Mouse (Mus musculus) CD8-positive naive resting alpha-beta T cell, adult 2 months (primary cell): Measurements from ENCODE around the gene Zfp287.
"Not testable (repeated sequence)": the region's sequence is repeated elsewhere in the genome, so short reads cannot be mapped to it uniquely, and the experiment has no call there.

Experiments used
- DNase-seq, 2 experiments: peaks; one replicate each; pipeline ENCODE4 v3.0.0; 2022; ENCODE audit warnings: low read depth in 2 of 2, low spot score in 2 of 2

Gene Zfp287

DNA sequence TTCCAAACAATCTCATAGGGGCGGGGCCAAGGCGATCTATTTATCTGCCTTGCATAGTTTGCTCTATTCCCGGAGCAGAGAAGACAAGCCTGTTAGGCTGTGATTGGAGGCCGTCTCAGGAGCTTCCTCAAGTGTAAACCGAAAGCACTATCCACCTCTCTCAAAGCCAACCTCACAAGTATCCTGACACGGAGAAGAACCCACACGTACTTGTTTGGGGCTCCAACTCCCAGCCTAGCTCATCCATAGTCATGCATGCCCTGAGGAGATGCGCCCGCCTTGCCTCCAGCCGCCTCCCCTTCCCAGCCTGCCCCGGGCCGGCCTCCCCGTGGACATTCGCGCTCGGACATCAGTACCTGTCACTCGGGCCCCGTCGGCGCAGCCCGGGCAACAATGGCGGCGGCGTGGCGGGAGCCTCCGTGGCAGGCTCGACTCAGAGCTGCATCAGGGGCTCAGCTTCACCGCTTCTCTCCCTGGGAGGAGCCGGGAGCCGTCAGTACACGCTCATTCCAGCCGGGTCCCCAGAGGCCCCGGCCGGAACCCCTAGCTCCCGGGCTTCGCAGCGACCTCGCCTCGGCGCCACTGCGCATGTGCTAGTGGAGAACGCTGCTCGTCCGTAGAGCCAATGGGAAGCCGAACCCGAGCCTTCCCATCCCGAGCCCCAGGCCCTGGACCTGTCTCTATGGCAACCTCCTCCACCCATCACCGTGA lies at the start of gene Zfp287:
Gene Zfp287 (minus strand): TSS at position 595 of the 711 bp plus-strand sequence.
- DNase-seq, result peak; percentile 51 to 65

DNA sequence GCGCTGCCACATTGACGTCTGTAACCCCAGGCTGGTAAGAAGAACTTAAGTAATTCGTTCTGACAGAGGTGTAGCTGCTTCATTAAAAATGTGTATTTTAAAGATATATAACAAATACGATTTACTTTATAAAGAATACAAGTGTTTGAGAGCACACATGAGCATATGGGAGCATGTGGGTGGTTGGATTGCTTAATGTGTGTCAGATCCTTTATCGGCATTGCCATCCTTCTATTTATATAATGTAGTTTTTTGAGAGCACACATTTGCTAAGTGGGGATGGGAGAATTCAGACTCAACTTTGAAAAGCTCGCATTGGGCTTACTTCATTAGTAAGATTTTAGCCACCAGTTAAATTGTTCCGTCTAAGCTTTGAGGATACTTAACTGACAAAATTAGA lies 44.8 kb upstream of the Zfp287 start:
- DNase-seq, result no peak

DNA sequence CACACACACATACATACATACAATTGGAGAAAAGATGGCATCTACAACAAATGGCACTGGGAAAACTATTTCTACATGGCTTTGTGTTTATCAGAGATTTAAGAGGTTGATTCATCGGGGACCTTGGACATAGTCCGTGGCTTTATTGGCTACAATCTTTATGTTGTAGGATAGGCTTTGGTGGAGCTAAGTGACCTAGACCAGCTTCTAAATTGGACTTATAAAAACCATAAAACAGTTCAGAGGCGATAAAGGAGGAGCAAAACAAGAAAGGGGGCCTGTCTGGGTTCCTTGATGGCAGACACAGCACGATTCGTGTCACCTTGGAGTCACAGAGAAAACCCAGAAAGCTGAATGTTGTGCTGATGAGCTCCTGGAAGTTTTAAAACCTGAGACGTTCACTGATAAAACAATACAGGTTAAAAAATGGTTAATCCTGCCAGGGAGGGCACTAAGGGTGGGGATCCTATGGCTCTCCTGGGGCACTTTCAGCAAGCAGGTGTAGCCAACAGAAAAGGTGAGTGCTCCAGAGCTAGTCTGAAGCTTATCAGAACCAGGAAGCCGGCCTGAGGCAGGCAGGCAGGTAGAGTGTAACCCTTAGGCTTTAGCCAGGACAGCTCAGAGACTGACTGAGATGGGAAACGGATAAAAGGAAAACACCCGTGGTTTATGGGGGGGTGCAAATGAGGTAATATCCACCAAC lies 29.2 kb upstream of the Zfp287 start:
- no peak for DNase-seq

DNA sequence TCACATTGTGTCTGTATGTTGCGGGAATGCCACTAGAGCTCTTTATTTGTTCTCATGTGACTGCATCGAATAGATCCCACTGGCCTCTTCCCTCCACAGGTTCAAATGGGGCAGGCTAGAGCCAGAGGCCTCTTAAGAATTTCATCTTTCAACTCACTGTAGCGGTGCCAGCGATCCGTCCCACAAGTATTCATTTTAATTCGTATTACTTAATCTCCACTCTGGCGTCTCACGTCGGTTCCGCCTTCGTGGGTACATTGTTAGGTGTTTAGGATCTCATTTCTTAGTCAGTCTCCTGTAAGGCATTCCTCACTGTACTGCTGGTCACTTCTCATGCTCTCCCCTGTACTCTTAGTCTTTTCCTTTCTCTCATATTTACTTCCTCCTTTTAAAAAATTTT lies 26.8 kb upstream of the Zfp287 start:
- no peak for DNase-seq

DNA sequence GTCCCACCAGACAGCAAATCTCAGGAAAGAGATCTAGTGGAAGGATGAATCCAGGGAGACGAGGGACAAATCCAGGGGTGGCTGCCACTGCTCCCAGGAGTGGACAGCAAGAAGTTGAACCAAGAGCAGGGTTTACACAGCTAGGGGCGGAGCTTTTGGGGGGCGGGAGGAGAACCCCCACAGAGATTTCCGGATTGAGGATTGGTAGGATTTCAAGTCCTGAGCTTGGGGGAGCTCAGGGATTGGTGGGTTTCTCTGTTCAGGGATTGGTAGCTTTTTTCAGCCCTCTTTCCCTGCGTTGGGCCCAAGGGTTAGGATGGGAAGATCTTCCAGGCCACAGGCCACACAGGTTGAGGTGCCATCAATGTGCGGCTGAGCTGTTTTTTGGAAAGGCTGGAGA lies 26.2 kb upstream of the Zfp287 start:
- DNase-seq, result no peak

DNA sequence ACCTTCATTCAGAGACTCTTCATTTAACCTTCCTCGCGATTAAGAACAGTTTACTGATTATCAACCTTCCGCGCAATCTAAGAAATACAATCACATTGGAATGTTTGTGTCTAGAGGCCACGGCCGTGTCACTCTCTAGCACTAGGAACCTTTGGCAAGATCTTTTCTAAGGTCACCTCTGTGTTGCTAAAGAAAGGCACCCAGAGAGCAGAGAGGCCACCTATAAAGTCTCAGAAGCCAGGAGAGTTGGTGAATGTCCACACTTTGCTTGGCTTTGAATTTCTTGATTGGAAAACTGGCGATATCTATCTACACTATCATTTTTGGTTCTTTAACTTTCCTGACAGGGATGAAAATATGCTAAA lies 25.4 kb upstream of the Zfp287 start:
- DNase-seq, result no peak

DNA sequence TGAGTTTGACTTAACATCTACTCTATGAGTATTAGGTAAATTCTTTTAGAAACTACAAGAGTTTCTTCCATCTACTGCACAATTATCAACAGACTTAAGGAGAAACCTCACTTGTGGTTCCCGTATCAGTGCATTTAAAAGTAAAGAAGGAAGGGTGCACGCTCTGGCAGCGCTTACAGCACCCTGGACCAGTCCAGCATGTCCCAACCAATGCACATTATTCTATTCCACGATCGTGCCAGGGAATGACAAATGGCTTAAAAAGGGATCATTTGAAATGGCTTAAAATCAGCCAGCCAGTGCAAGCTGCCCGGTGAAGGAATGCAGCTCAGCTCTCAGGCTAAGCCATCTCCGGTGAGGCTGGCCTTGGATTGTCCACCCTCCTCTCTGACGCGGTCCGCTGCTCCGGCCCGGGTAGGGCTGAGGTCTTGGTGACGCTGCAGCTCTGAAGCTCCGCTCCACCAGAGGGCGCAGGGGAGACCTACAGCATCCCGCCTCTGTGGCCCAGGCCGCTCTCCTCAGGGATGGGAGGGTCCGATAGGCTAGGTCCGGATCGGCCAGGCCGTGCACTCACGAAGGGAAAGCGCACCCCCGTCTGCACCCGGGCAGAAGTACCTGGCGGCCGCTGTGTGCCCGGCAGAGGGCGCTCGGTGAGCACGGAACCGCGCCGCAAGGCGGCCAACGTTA lies 24.9 kb upstream of the Zfp287 start:
- peak; percentile 80 for DNase-seq

DNA sequence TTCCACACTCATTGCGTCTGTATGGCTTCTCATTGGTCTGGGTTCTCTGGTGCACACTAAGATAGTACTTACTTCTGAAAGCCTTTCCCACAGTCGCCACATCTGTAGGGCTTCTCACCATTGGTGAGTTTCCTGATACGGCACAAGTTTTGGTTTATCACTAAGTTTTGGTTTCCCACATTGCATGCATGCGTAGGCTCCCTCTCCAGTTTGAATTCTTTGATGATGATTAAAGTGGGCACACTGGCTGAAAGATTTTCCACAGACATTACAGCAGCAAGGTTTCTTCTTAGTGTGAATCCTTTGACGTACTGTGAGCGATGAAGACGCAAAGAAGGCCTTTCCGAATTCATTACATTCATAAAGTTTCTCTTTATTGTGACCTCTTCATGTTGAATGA lies 21.1 kb upstream of the Zfp287 start, which contains the start of gene Gm10428:
Gene Gm10428 (plus strand): TSS at position 321 of the 400 bp plus-strand sequence.
- peak; percentile 9 to 32 for DNase-seq

DNA sequence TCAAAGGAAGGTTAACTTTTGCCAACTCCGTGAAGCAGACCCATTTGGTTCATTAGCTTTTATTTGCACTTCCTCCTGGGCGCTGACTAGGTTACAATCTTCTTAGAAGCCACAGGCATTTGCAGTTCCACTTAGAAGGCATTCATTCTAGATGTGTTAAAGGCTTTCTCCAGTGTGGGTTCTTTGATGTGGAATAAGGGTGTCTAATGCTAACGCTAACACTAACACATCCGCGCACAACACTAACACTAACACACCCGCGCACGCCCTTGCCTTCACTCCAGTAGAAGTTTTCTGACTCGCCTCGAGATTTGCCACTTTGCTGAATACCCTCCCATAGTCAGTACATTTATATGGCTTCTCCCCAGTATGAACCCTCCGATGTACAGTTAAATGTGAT lies 20.5 kb upstream of the Zfp287 start:
- DNase-seq, result no peak

DNA sequence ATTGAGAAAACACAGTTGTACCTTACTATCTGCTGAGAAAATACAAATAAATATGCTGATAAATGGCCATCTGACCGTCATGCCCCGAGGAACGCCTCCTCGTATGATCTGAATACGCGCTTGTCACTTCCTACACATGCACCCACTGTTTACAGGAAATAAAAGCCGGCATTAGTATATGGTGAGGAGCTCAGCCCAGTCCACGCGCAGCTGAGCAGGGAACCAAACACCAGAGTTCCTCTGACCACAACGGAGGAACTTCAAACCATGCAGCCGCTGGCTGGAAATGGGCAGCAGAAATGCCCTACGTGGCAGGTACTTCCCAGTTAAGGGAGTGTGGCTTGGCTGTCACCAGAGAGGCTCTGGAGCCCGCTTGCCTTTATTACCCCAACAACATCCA lies 17.7 kb upstream of the Zfp287 start:
- DNase-seq, result not testable (repeated sequence)

DNA sequence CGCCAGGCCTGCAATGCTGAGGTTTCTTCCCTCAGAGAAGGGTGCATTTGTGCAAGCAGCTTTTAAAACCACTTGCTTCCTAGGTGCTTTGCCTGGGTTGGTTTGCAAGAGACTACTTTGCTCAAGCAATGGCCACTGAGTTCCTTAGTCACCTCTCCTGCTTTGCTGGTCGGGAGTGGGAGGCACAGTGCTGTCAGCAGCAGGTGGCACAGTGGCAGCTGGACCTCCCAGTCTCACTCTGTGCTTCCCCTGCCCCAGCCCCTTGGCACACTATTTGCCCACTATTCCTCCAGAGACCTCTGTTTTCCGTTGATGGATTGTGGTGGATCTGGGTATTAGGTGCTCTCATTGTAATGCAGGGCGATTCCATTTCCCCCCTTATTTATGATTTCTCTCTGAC lies 16.4 kb upstream of the Zfp287 start:
- DNase-seq, result no peak

DNA sequence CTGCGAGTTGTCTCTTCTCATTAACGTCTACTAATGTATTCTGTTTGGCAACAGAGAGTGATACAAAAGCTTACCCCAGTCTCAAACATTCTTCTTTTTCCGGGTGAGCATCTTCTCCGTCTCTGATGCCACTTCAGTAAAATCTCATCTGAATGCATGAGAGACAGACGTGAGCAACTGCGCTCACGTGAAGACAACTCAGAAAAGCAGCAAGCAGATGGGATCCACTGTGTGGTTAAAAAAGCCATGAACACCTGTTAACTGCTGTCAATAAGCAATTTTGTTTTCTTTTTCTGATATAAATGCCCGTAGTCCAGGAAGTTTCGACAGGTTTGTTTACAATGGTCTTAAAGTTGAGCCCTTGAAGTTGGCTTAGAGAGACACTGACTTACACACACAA lies 15.5 kb upstream of the Zfp287 start:
- no peak for DNase-seq

DNA sequence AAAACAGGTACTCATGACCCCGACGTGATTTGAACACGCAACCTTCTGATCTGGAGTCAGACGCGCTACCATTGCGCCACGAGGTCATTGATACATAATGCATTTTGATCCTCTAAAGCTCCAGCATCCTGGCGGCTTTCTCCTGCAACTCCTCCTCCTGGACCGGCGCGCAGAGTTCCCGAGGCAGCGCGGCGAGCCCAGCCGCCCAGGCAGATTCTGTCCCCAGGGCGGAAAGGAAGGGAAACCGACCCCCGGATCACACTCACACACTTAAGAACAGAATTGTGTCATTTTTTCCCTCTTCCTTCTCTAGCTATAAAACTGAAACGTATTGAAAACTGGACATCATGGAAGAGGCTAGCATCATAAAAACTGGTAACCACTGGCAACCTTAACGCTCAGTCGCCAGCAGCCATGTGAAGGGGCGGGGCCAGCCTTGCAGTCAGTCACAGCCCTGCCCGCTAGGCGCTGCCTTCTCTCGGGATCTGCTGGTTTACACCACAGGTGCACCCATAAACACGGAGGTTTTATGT lies 14.4 kb upstream of the Zfp287 start:
- DNase-seq, result peak; percentile 42 to 57

DNA sequence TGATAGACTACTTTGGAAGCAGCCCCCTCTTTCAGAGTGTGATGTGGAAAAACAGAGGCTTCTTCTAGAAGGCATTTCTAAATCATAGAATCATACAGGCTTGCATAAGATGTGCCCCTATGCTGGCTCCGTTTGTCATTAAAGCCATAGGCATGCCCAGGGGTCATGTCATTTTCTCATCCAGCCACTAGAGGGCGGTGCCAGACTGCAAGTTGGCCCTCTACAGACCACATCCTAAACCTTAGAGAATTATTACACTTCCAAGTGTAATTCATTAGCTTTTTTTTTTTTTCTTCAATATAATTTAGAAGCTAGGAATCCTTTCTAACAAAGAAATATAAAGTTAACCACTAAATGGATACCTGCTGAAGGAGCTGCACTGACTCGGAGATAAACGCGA lies 12.4 kb upstream of the Zfp287 start:
- peak; percentile 66 to 75 for DNase-seq

DNA sequence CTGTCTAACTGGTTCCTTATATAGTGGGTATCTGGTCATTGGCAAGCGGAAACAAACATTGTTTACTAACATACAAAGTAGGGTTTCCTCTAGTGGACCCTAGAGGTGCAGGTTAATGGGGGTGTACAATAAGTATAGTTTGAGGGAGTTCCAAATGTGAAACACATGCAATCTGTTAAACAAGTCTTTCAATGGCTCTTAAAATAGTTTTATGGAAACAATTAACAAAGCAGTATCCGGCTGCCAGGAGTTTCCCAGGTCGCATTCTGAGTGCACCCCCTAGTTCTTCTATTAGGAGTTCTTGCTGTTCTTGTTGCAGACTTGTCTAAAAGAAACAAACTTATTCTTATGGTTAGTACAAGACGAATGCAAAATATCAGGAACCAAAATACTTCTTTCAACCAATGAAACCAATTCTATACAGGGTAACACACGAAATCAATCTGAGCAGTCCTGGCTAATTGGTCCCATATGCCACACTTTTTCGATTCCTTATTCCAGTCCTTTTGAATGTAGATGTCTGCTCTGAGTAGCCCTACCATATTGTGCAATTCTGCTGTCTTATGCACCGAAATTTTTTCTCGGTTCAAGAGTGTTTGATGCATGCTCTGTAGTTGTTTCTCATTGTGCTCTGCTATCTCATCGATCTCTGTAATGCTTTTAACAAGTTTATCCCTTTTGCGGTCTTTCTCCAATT lies 10.7 kb upstream of the Zfp287 start:
- no peak for DNase-seq

DNA sequence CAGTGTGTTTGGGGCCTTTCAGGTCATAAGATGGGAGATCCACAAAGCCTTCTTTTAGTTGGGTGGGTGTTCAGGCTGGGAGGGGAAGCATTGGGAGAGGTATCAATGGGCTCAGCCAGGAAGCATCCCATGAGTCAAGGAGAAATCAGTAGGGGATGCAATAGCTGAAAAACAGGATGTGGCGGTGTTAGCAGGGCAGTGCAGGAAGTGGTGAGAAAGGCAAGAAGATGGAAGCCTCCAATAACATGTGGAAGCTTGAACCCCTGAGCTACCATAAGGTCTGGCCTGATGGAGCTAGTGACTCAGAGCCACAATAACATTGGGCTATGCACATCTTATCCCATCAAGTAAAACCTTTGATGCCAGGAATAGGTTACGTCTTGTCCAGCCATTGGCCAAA lies 9.5 kb upstream of the Zfp287 start:
- DNase-seq, result no peak

DNA sequence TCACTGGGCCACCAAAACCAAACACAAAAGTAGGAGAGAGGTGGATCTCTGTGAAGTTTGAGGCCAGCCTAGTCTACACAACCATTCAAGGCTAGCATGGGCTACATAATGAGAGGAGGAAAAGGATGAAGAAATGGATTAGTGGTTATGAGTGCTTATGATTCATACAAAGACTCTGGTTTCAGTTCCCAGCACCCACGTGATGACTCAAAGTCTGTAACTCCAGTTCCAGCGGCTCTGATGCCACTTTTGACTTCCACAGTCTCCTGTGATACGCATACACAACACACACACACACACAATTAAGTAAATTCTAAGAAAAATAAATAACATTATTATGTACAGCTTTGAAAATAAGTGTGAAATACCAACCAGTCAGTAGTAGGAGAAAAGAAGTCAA lies 960 bp upstream of the Zfp287 start:
- no peak for DNase-seq

DNA sequence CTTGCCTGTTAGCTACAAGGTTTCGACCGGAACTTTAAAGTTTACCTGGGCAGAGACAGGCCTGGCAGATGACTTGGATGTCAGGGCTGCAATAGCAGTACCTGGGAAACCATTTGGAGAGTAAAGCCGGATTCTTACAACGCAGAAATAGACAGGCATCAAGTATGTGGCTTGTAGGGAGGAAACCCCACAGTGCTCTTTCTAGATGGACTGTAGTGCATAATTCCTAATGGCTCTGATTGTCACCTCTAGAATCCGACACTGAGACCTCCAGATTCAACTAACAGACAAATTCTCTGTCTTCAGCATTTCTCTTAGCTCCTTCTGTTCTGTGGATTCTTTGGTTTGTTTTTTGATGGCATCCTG lies 300 bp upstream of the Zfp287 start:
- DNase-seq, result no peak

DNA sequence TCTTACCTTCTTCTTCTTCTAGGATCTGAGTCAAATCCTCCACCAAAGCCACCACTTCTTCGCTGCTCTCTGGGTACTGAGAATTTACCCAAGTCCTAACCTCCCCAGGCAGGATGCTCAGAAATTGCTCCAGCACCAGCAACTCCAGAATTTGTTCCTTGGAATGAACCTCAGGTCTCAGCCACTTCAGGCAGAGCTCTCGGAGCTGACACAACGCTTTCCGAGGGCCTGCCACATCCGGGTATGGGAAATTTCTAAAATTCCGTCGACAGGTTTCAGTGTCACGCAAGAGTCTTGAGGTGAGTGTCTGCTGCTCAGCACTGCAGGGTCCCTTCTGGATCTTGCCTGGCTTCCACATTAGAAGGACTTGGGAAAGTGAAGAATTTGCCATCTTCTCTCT lies 3.4 kb downstream of the Zfp287 start:
- DNase-seq, result no peak

DNA sequence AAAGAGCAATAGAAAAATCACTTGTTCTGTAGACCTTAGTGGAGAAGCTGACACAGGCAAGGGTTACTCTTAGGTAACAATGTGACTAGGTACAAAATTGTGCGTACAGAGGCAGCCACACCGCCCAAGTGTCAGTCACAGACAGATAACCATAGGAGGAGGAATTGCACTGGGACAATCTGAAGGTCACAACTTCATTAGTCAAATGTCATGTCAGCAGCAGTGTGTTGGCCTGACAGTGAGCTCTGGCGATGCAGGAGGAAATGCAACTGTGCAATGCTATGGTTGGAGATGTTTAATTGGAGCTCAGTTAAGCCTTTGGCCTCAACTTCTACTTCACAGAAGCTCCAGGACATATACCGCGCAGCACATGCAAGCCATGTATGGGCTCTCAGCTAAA lies 21.0 kb downstream of the Zfp287 start:
- DNase-seq, result no peak

DNA sequence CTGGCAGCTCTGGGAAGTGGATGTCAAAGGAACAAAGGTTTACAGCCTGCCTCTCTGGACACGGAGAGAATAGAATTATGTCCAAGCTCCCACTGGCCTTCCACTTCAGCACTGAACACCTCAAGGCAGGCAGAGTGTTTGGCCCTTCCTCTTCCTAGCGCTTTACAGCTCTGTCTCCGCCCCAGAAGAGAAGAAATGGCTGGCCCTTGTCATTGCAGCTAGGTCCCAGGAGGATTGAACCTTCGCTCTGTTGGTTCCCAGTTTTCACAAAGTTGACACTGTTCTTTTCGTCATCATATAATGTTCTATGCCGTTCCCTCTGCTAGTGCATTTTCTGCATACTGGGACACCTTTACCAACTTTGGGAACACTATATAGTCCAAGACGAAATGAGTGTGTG lies 23.5 kb downstream of the Zfp287 start:
- no peak for DNase-seq

DNA sequence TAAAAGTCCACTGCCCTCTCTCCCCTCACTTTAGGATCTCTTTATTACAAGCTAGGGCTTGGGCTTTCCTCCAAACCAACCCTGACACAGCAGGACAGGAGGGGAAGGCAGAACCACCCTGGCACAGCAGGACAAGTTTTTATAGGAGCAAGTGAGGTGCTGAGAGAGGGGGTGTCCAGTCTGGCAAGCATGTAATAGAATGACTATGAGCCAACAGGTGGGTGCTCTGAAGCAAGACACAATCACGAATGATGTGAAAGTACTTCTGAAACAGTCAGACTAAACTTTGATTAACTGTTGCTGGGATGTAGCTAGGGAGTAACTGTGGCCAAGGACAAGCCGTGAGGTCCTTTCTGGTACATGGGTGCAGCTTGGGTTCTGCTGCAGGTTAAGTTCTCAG lies 25.6 kb downstream of the Zfp287 start:
- DNase-seq, result no peak
